Mouse (Mus musculus): ENCODE measurements at regions not wholly inside any gene's neighbourhood (a gene's known extent, or its start where the extent isn't known, plus 50 kb on each side); places are given as distances from the start of the nearest gene placed in this dataset.

- no peak for DNase-seq (ENCODE audit: low spot score in 2 of 2)
Measured at GRCm38 (mm10) chr12:58901931-58902330, 109.9 kb downstream of the Sec23a start.

GRCm38 (mm10) chr12:58875808-58876207, 136.0 kb downstream of the Sec23a start:
- DNase-seq (ENCODE audit: low spot score in 2 of 2): no peak

GRCm38 (mm10) chr12:58872465-58872864, 139.4 kb downstream of the Sec23a start:
- DNase-seq (ENCODE audit: low spot score in 2 of 2): no peak

GRCm38 (mm10) chr12:58856498-58856897, 155.3 kb downstream of the Sec23a start:
- DNase-seq (ENCODE audit: low spot score in 2 of 2): no peak

GRCm38 (mm10) chr12:58851677-58852385, 160.0 kb downstream of the Sec23a start:
- peak; percentile 11 to 25 for DNase-seq (ENCODE audit: low spot score in 2 of 2)

GRCm38 (mm10) chr12:58829656-58830055, 182.2 kb downstream of the Sec23a start:
- DNase-seq (ENCODE audit: low spot score in 2 of 2): no peak

GRCm38 (mm10) chr12:58827864-58828263, 184.0 kb downstream of the Sec23a start:
- no peak for DNase-seq (ENCODE audit: low spot score in 2 of 2)

- no peak for DNase-seq (ENCODE audit: low spot score in 2 of 2)
Measured at GRCm38 (mm10) chr12:58825139-58825921, 186.5 kb downstream of the Sec23a start.

GRCm38 (mm10) chr12:58822971-58823370, 188.8 kb downstream of the Sec23a start:
- no peak for DNase-seq (ENCODE audit: low spot score in 2 of 2)

GRCm38 (mm10) chr12:58804068-58804467, 207.7 kb downstream of the Sec23a start:
- no peak for DNase-seq (ENCODE audit: low spot score in 2 of 2)

- DNase-seq (ENCODE audit: low spot score in 2 of 2): peak; percentile 85 to 86
Measured at GRCm38 (mm10) chr12:58802410-58802809, 209.4 kb downstream of the Sec23a start.

Measured in layer of hippocampus, postnatal 10 days (tissue).